Mouse (Mus musculus) kidney, postnatal 0 days (tissue): Measurements from ENCODE around the gene Ppara. TPM values are rescaled to one million over a fixed set of nuclear protein-coding genes. Genes with fewer than 3 reads are reported as not detected.

Experiments used
- ATAC-seq: fragments of 200-750 bp; cut with Nextera tagmentation; replicated peaks from 2 replicates; pipeline ENCODE4 v1.8.0; 2017; ENCODE audit warnings: low read depth, moderate number of reproducible peaks, moderate TSS enrichment, moderate library complexity; ENCODE audit not compliant: low FRiP score
- DNase-seq: peaks from one replicate; pipeline ENCODE4 v3.0.0-alpha.2; 2016; ENCODE audit warnings: low spot score
- H3K27ac ChIP-seq: fragments of 300-500 bp; sonication (generic); 2 replicates; pipeline ENCODE4 v1.5.1; 2014; ENCODE audit warnings: mild to moderate bottlenecking
- H3K27me3 ChIP-seq: fragments of 300-500 bp; sonication (generic); 2 replicates; pipeline ENCODE4 v1.6.1; 2014; ENCODE audit warnings: low read length, mixed read lengths; ENCODE audit not compliant: insufficient read depth
- H3K36me3 ChIP-seq: fragments of 300-500 bp; sonication (generic); 2 replicates; pipeline ENCODE4 v1.6.1; 2014; ENCODE audit warnings: low read length, mixed read lengths; ENCODE audit not compliant: insufficient read depth
- H3K4me1 ChIP-seq: fragments of 300-500 bp; sonication (generic); replicated peaks from 2 replicates; pipeline ENCODE4 v1.6.1; 2014; ENCODE audit warnings: antibody characterized with exemption, low read length, mixed read lengths; ENCODE audit not compliant: insufficient read depth
- H3K4me2 ChIP-seq: fragments of 300-500 bp; sonication (generic); 2 replicates; pipeline ENCODE4 v1.6.1; 2014; ENCODE audit warnings: mild to moderate bottlenecking, low read length, moderate library complexity, mixed read lengths
- H3K4me3 ChIP-seq: fragments of 300-500 bp; sonication (generic); replicated peaks from 2 replicates; pipeline ENCODE4 v1.5.1; 2014; ENCODE audit warnings: low read depth, low read length
- H3K9ac ChIP-seq: fragments of 300-500 bp; sonication (generic); 2 replicates; pipeline ENCODE4 v1.6.1; 2014; ENCODE audit warnings: low read depth, low read length
- H3K9me3 ChIP-seq: fragments of 300-500 bp; sonication (generic); replicated peaks from 2 replicates; pipeline ENCODE4 v1.6.1; 2016; ENCODE audit warnings: low read length, inconsistent platforms, mixed read lengths
- CTCF ChIP-seq: IDR thresholded peaks from 2 replicates; pipeline ENCODE4 v1.5.1; 2016; ENCODE audit warnings: antibody characterized with exemption, low read depth, mild to moderate bottlenecking, moderate library complexity
- WGBS: fragments of 180-500 bp; shearing (Covaris S2); extraction: QIAGEN DNeasy Blood & Tissue Kit; methylation state at CpG from one replicate; pipeline ENCODE4 v1.1.7; 2014; 5-methylcytosine and 5-hydroxymethylcytosine counted together
- polyA plus RNA-seq: library from polyadenylated mRNA; unstranded; fragments of >200 nt; fragmentation: Nextera tagmentation; extraction: Ambion mirVana; gene quantifications from 2 replicates; pipeline ENCODE4 v1.2.1, GENCODE M21; 2015

The Ppara gene
- polyA plus RNA-seq, 1 experiment from 2014 or later: 12.0 TPM

- H3K9me3 ChIP-seq: no peaks in the 10 kb centered on the region
- TF ChIP-seq CTCF: no peak
- H3K4me2 ChIP-seq: no peak overlapping the region
- H3K36me3 ChIP-seq: no peaks in the 10 kb centered on the region
- ATAC-seq (no peak), DNase-seq (no peak)
- no peaks in the 10 kb centered on the region; the same call in 1 of the 2 replicates for H3K4me1 ChIP-seq
- H3K4me3 ChIP-seq: no peak overlapping the region
- no peaks in the 10 kb centered on the region; the same call in 1 of the 2 replicates for H3K27me3 ChIP-seq
- no peak overlapping the region for H3K9ac ChIP-seq
- H3K27ac ChIP-seq: no peak overlapping the region
- 56% methylated on average over 5 of the region's 5 CpGs for WGBS
Measured at GRCm38 (mm10) chr15:85732604-85732968, 2.2 kb upstream of the Ppara start.

GRCm38 (mm10) chr15:85733686-85734085 lies 1.1 kb upstream of the Ppara start:
- ATAC-seq: no peak
- H3K4me2 ChIP-seq: no peak overlapping the region
- H3K9ac ChIP-seq: no peak overlapping the region
- no peaks in the 10 kb centered on the region; the same call in 1 of the 2 replicates for H3K4me1 ChIP-seq
- no peaks in the 10 kb centered on the region; the same call in 1 of the 2 replicates for H3K27me3 ChIP-seq
- H3K4me3 ChIP-seq: no peak overlapping the region
- no peak for TF ChIP-seq CTCF
- no peak overlapping the region; the same call in 1 of the 2 replicates for H3K27ac ChIP-seq
- no peaks in the 10 kb centered on the region for H3K36me3 ChIP-seq
- WGBS: 91% methylated on average over 2 of the region's 2 CpGs
- DNase-seq: no peak
- H3K9me3 ChIP-seq: no peaks in the 10 kb centered on the region

GRCm38 (mm10) chr15:85734148-85734547 lies 635 bp upstream of the Ppara start:
- Histone ChIP-seq H3K4me3 (no peak overlapping the region), H3K9me3 (no peaks in the 10 kb centered on the region), H3K27ac (peak overlapping the region; percentile 43; the same call in 1 of the 2 replicates), H3K4me1 (no peaks in the 10 kb centered on the region; the same call in 1 of the 2 replicates), H3K36me3 (no peaks in the 10 kb centered on the region), H3K4me2 (peak overlapping the region; percentile 93), H3K27me3 (no peaks in the 10 kb centered on the region; the same call in 1 of the 2 replicates), H3K9ac (no peak overlapping the region)
- no peak for TF ChIP-seq CTCF
- no peak for ATAC-seq
- WGBS: 37% methylated on average over 8 of the region's 8 CpGs
- DNase-seq: no peak

- DNase-seq: peak; percentile 93
- H3K4me2 ChIP-seq: peak overlapping the region; percentile 93
- no peaks in the 10 kb centered on the region; the same call in 1 of the 2 replicates for H3K27me3 ChIP-seq
- peak; percentile 92 for ATAC-seq
- no peaks in the 10 kb centered on the region; the same call in 1 of the 2 replicates for H3K4me1 ChIP-seq
- H3K9ac ChIP-seq: peak overlapping the region; percentile 69
- no peaks in the 10 kb centered on the region for H3K36me3 ChIP-seq
- peak overlapping the region; percentile 80 for H3K4me3 ChIP-seq
- WGBS: under 1% methylated on average over 72 of the region's 78 CpGs
- peak overlapping the region; percentile 50 for H3K27ac ChIP-seq
- no peaks in the 10 kb centered on the region for H3K9me3 ChIP-seq
- peak; percentile 45; the same call in 1 of the 2 replicates for TF ChIP-seq CTCF
Measured at GRCm38 (mm10) chr15:85735063-85735835, 466 bp downstream of the Ppara start.

GRCm38 (mm10) chr15:85735836-85736190 lies 1.0 kb downstream of the Ppara start:
- DNase-seq (no peak), ATAC-seq (no peak; the same call in 1 of the 2 replicates)
- Histone ChIP-seq H3K4me3 (peak overlapping the region; percentile 80), H3K27me3 (no peaks in the 10 kb centered on the region; the same call in 1 of the 2 replicates), H3K4me1 (no peaks in the 10 kb centered on the region; the same call in 1 of the 2 replicates), H3K9ac (peak overlapping the region; percentile 69), H3K36me3 (no peaks in the 10 kb centered on the region), H3K4me2 (peak overlapping the region; percentile 93), H3K27ac (peak overlapping the region; percentile 50; the same call in 1 of the 2 replicates), H3K9me3 (no peaks in the 10 kb centered on the region)
- no peak for TF ChIP-seq CTCF
- WGBS: 1% methylated on average over 25 of the region's 25 CpGs

- H3K9ac ChIP-seq: no peak overlapping the region
- H3K27me3 ChIP-seq: no peaks in the 10 kb centered on the region; the same call in 1 of the 2 replicates
- no peak for DNase-seq
- H3K27ac ChIP-seq: no peak overlapping the region
- TF ChIP-seq CTCF: no peak
- peak overlapping the region; percentile 93 for H3K4me2 ChIP-seq
- no peaks in the 10 kb centered on the region for H3K9me3 ChIP-seq
- ATAC-seq: no peak
- WGBS: 54% methylated on average over 10 of the region's 10 CpGs
- H3K4me3 ChIP-seq: peak overlapping the region; percentile 80
- H3K4me1 ChIP-seq: no peaks in the 10 kb centered on the region; the same call in 1 of the 2 replicates
- no peaks in the 10 kb centered on the region for H3K36me3 ChIP-seq
Measured at GRCm38 (mm10) chr15:85736506-85736905, 1.7 kb downstream of the Ppara start.
